Mouse (Mus musculus): ENCODE results near the gene Taf15.

The Taf15 gene

GRCm38 (mm10) chr11:83440081-83441064, 32.5 kb upstream of the Taf15 start:
- Histone ChIP-seq H3K9me3 (ENCODE audit: low read length) (peaks cover 15% of the 10 kb centered on the region), H3K36me3 (ENCODE audit: insufficient read depth, low read length) (no peaks in the 10 kb centered on the region), H3K4me1 (replicated peaks; ENCODE audit: low read depth, low read length) (peaks cover 29% of the 10 kb centered on the region), H3K4me3 (replicated peaks; ENCODE audit: low read length) (peak overlapping the region; percentile 84), H3K27me3 (ENCODE audit: insufficient read depth, low read length) (peaks cover 80% of the 10 kb centered on the region)
- TF ChIP-seq NANOG (IDR thresholded peaks at IDR 0.05; ENCODE audit: borderline replicate concordance, low read length) (no peak), CTCF (conservative IDR thresholded peaks at IDR 0.05; ENCODE audit: low read length) (peak; percentile 81)

DNA sequence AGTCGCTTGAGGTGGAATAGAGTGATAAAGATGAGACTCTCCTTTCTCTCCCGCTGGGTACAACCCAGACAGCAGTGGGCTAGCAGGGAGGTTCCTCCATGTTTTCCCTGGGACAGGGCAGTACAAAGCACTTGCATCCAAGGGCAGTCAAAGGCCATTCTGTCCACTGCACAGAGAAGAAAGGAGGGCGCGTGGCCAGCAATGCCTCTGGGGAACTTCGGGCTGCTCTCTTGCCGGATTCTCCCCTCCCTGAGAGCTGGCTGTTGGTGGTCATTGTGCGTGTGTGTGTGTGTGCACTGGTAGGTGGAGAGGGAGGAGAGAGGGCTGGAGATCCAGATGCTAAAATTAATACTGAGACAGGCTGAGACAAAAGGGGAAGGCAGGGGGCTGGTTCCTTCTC, 31.7 kb upstream of the Taf15 start:
- TF ChIP-seq POU5F1 (IDR thresholded peaks at IDR 0.05; ENCODE audit: borderline replicate concordance, low read length) (no peak), CTCF (conservative IDR thresholded peaks at IDR 0.05; ENCODE audit: low read length) (no peak), NANOG (IDR thresholded peaks at IDR 0.05; ENCODE audit: borderline replicate concordance, low read length) (no peak)
- Histone ChIP-seq H3K27me3 (ENCODE audit: insufficient read depth, low read length) (peaks cover 83% of the 10 kb centered on the region), H3K4me1 (replicated peaks; ENCODE audit: low read depth, low read length) (peaks cover 29% of the 10 kb centered on the region), H3K4me3 (replicated peaks; ENCODE audit: low read length) (no peak overlapping the region), H3K9me3 (ENCODE audit: low read length) (peaks cover 15% of the 10 kb centered on the region), H3K36me3 (ENCODE audit: insufficient read depth, low read length) (no peaks in the 10 kb centered on the region)

DNA sequence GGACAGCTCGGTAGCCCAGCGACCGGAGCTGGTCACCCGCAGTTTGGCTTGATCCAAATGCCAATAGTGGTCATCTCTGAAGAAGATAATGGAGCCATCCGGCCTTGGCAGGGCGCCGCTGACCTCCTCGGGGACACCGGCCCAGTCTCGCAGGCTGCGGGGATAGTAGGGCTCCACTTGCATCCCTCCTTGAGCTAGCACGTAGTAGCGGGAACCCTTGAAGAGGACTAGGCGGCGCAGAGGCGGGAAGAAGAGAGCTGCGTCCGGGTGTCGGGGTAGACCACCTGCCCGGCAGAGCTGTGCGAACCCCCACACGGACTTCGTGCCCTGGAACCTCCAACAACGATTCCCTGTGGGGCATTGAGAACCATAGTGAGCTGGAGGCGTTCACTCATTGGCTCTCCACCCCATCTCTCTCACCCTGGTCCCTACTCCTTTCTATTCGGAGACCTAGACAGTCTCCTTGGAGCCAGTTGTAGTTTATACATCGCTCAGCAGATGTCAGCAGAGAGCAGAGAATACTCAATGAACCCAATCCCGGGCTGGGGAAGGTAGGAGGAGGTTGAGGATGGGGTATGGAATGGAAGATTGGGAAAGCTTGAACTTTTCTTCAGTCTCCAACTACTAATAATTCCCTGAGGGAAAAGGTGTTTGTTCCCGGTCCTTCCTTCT, 30.2 kb upstream of the Taf15 start:
- peaks cover 87% of the 10 kb centered on the region for H3K27me3 ChIP-seq (ENCODE audit: insufficient read depth, low read length)
- H3K9me3 ChIP-seq (ENCODE audit: low read length): peaks cover 15% of the 10 kb centered on the region
- H3K4me1 ChIP-seq (replicated peaks; ENCODE audit: low read depth, low read length): peaks cover 39% of the 10 kb centered on the region
- peak; percentile 96 for TF ChIP-seq CTCF (conservative IDR thresholded peaks at IDR 0.05; ENCODE audit: low read length)
- TF ChIP-seq POU5F1 (IDR thresholded peaks at IDR 0.05; ENCODE audit: borderline replicate concordance, low read length): no peak
- no peaks in the 10 kb centered on the region for H3K36me3 ChIP-seq (ENCODE audit: insufficient read depth, low read length)
- H3K4me3 ChIP-seq (replicated peaks; ENCODE audit: low read length): peak overlapping the region; percentile 70

DNA sequence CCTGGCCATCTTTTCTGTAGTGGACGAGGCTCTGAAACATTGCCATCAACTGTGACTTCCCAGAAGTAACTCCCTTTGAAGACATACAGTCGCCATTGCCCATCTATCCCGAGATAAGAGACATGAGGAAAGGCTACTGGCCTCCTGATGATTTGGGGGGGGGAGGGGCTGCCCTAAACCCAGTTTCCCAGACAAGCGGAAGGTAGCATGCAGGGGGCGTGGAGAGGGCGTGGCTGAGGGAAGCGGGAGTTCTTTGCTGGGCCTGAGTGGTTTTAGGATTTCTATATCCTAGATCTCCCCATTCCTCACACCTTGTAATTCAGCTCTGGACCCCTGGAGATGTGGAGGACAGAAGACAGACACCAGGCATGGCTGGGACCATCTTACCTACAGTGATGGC, 29.1 kb upstream of the Taf15 start:
- TF ChIP-seq CTCF (conservative IDR thresholded peaks at IDR 0.05; ENCODE audit: low read length) (no peak), NANOG (IDR thresholded peaks at IDR 0.05; ENCODE audit: borderline replicate concordance, low read length) (no peak), POU5F1 (IDR thresholded peaks at IDR 0.05; ENCODE audit: borderline replicate concordance, low read length) (no peak)

DNA sequence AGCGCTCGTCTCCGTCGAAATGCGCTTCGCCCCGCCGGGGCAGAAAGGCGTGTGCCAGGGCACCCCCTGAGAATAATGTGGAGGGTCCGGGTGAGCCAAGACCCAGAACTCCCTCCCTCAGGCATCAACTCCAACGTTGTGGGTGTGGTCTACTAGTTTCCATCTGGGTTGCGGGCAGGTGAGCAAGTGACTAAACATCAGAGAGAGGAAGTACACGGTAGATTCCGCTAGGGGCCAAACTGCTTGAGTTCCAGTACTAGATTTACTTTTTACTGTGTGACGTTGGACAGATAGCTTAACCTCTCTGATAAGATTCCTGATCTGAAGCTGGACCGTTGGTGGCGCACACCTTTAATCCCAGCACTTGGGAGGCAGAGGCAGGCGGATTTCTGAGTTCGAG, 27.9 kb upstream of the Taf15 start:
- peak overlapping the region; percentile 77 for H3K4me3 ChIP-seq (replicated peaks; ENCODE audit: low read length)
- H3K4me1 ChIP-seq (replicated peaks; ENCODE audit: low read depth, low read length): peaks cover 62% of the 10 kb centered on the region
- H3K36me3 ChIP-seq (ENCODE audit: insufficient read depth, low read length): no peaks in the 10 kb centered on the region
- H3K27me3 ChIP-seq (ENCODE audit: insufficient read depth, low read length): peaks cover 70% of the 10 kb centered on the region
- H3K9me3 ChIP-seq (ENCODE audit: low read length): peaks cover 15% of the 10 kb centered on the region
- TF ChIP-seq CTCF (conservative IDR thresholded peaks at IDR 0.05; ENCODE audit: low read length): no peak
- TF ChIP-seq POU5F1 (IDR thresholded peaks at IDR 0.05; ENCODE audit: borderline replicate concordance, low read length): no peak
- no peak for TF ChIP-seq NANOG (IDR thresholded peaks at IDR 0.05; ENCODE audit: borderline replicate concordance, low read length)

More for the DNA sequence above, 29.1 kb upstream of the Taf15 start:
- Histone ChIP-seq H3K9me3 (ENCODE audit: low read length) (peaks cover 15% of the 10 kb centered on the region), H3K36me3 (ENCODE audit: insufficient read depth, low read length) (no peaks in the 10 kb centered on the region), H3K4me3 (replicated peaks; ENCODE audit: low read length) (no peak overlapping the region), H3K27me3 (ENCODE audit: insufficient read depth, low read length) (peaks cover 77% of the 10 kb centered on the region), H3K4me1 (replicated peaks; ENCODE audit: low read depth, low read length) (peaks cover 50% of the 10 kb centered on the region)

DNA sequence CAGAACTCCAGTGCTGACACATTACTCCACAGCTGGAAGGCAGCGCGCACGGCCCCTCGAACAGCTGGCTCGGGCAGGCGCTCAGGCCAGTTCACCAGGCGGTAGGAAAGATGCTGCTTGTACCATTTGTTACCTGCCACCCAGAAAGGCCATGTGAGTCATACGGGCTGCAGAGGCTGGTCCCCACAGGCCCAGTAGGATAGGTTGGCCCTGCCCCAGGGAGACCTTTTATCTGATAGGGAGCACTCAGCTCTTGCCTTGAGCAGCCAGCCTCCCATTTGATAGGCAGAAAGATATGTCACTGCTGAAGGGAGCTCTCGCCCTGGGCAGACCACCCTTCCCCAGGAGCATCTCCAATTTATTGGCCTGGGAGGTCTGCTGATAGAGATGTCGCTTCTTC, 25.3 kb upstream of the Taf15 start:
- H3K9me3 ChIP-seq (ENCODE audit: low read length): no peaks in the 10 kb centered on the region
- TF ChIP-seq CTCF (conservative IDR thresholded peaks at IDR 0.05; ENCODE audit: low read length): no peak
- no peak for TF ChIP-seq POU5F1 (IDR thresholded peaks at IDR 0.05; ENCODE audit: borderline replicate concordance, low read length)
- no peak for TF ChIP-seq NANOG (IDR thresholded peaks at IDR 0.05; ENCODE audit: borderline replicate concordance, low read length)
- H3K4me1 ChIP-seq (replicated peaks; ENCODE audit: low read depth, low read length): peaks cover 70% of the 10 kb centered on the region
- H3K36me3 ChIP-seq (ENCODE audit: insufficient read depth, low read length): no peaks in the 10 kb centered on the region
- H3K27me3 ChIP-seq (ENCODE audit: insufficient read depth, low read length): peaks cover 46% of the 10 kb centered on the region
- 0 out of 2 replicates have a peak overlapping the region, but pooled peaks have one; percentile 13 for H3K4me3 ChIP-seq (replicated peaks; ENCODE audit: low read length)

DNA sequence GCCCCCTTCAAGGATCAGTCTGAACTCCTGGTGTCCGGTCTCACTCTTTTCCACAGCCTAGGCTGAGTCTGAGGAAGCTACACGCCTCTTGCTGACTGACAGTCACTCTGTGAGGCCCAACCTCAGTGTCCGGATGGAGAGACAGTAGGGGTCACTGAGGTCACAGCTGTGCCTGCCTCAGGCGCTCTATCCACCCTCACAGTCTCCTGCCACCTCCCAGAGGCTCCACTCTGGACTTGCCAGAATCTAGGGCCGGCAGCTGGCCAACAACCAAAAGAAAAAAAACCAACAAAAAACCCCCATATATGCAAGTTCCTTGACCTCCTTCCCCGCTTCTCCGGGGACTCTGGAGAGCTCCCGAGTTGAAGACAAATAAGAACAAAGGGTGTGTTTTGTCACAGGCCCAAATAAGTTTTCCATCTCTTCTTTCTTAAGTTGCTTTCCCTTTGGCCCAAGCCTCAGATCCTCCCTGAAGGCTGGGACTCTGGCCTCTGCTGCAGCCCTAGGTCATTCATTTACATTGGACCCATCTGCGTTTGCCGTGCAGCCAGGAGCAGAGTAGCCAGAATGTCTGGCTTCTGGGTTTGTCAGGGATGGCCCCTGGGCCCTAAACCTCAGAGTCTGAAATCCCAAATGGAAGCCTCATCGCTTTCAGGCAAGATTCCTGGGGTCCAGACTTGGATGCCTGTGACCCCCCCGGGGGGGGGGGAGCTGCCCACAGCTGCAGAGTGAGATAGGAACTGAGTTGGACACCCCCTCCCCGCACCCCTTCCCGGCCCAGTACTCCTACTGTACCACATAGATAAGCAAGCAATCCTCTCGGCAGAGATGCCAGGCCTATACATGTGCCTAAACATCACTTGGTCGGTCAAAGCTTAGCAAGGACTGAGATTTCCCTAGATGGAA, 24.6 kb upstream of the Taf15 start:
- H3K4me3 ChIP-seq (replicated peaks; ENCODE audit: low read length): 0 out of 2 replicates have a peak overlapping the region, but pooled peaks have one; percentile 41
- no peak for TF ChIP-seq POU5F1 (IDR thresholded peaks at IDR 0.05; ENCODE audit: borderline replicate concordance, low read length)
- no peak for TF ChIP-seq CTCF (conservative IDR thresholded peaks at IDR 0.05; ENCODE audit: low read length)
- no peak for TF ChIP-seq NANOG (IDR thresholded peaks at IDR 0.05; ENCODE audit: borderline replicate concordance, low read length)
- peaks cover 42% of the 10 kb centered on the region for H3K27me3 ChIP-seq (ENCODE audit: insufficient read depth, low read length)
- H3K36me3 ChIP-seq (ENCODE audit: insufficient read depth, low read length): no peaks in the 10 kb centered on the region
- H3K9me3 ChIP-seq (ENCODE audit: low read length): no peaks in the 10 kb centered on the region
- H3K4me1 ChIP-seq (replicated peaks; ENCODE audit: low read depth, low read length): peaks cover 63% of the 10 kb centered on the region

- Histone ChIP-seq H3K36me3 (ENCODE audit: insufficient read depth, low read length) (no peaks in the 10 kb centered on the region), H3K4me3 (replicated peaks; ENCODE audit: low read length) (0 out of 2 replicates have a peak overlapping the region, but pooled peaks have one; percentile 41), H3K4me1 (replicated peaks; ENCODE audit: low read depth, low read length) (peaks cover 57% of the 10 kb centered on the region), H3K9me3 (ENCODE audit: low read length) (no peaks in the 10 kb centered on the region), H3K27me3 (ENCODE audit: insufficient read depth, low read length) (peaks cover 36% of the 10 kb centered on the region)
- no peak for TF ChIP-seq NANOG (IDR thresholded peaks at IDR 0.05; ENCODE audit: borderline replicate concordance, low read length)
- TF ChIP-seq POU5F1 (IDR thresholded peaks at IDR 0.05; ENCODE audit: borderline replicate concordance, low read length): no peak
- TF ChIP-seq CTCF (conservative IDR thresholded peaks at IDR 0.05; ENCODE audit: low read length): no peak
These were observed 24.0 kb upstream of the Taf15 start for GRCm38 (mm10) chr11:83448927-83449236.

Measured in E14TG2a.4 (cell line).